Mouse (Mus musculus): ENCODE data around the gene Zfp775.
A peak's percentile ranks its signal among the peaks of the same experiment; 100 is the strongest.

Gene Zfp775

GRCm38 (mm10) chr6:48626984-48627383 is 25.1 kb downstream of the Zfp775 start:
- DNase-seq (ENCODE audit: inconsistent age in 2 of 2, low spot score in 1 of 2) = peak; percentile 77 to 88

DNA sequence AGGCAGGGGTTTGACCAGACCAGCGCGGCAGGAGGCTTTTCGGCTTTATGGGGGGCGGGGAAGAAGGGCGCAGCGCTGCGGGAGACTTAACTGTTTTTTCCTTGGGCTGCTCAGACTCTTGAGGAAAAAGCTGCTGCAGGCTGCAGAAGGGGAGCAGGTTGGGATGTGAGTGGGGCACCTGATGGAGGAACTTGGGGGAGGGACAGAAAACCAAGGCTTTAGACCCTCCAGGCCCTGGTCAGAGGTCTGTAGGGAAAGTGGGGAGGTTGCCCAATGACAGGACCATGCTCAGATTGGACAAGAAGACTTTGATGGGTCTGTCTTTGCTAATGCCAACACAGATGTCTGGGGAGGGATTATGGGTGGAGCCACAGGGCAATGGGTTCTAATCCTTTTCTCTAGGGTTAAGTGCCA is 25.7 kb downstream of the Zfp775 start:
- DNase-seq (ENCODE audit: inconsistent age in 2 of 2, low spot score in 1 of 2) = peak in 1 of 2 experiments; percentile 73

DNA sequence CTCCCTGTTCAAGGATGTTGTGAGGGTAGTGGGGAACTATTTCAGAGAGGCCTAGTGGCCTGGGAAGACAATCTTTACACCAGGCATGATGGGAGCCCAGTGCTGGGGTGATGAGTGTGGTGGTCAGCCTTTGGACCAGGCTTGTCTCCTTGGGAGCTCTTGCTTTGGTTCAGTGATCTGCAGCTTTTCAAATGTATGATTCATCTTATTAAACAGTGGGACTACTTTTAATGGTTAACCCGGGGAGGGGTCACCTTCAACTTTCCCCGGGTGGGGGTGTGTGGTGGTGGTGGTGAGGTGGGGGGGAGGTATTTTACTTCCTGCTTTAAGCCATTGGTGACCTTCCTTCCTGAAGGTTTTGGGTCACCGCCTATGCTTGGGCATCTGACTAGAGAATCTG is 26.5 kb downstream of the Zfp775 start:
- peak in 1 of 2 experiments; percentile 61 for DNase-seq (ENCODE audit: inconsistent age in 2 of 2, low spot score in 1 of 2)

GRCm38 (mm10) chr6:48628808-48629660 is 27.2 kb downstream of the Zfp775 start:
- DNase-seq (ENCODE audit: inconsistent age in 2 of 2, low spot score in 1 of 2) = peak in 1 of 2 experiments; percentile 68

GRCm38 (mm10) chr6:48629661-48630034 is 27.8 kb downstream of the Zfp775 start:
- no peak for DNase-seq (ENCODE audit: inconsistent age in 2 of 2, low spot score in 1 of 2)

DNA sequence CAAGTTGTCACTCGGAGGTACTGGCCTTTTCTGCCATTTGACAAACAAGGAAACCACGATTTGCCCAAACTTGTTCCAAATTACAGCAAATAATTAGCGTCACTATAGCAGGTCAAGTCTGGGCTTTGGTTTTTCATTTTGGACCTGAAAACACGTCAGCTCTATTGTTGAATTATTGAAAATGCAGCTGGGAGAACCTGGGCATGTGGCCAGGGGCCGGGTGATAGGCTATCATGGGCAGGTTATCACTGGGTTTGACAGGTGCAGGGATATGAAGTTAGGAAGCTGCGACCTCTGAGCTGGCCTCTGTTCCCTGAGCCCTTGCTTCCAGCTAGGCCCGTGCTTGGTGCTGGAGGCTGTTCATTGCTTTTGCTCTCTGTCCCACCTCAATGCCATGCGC is 29.0 kb downstream of the Zfp775 start:
- DNase-seq (ENCODE audit: inconsistent age in 2 of 2, low spot score in 1 of 2) = peak in 1 of 2 experiments; percentile 38

DNA sequence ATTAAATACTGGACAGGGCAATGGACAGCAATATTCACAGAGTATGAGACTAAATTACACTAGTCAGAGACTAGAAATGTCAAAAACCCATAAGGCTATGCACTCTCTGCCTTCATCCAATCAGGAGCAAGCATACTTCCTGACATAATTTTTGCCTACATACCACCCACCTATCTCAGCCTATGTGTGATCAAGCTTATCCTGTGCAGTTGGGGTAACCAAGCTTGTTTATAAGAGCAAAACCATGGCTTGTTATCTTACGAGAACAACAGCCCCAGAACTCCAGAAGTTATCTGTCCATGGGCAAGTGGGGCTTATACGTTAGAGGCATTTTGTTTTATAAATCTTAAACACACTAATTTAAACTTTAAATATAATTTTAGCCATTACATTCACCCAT is 33.2 kb downstream of the Zfp775 start:
- no peak for DNase-seq (ENCODE audit: inconsistent age in 2 of 2, low spot score in 1 of 2)

- DNase-seq (ENCODE audit: inconsistent age in 2 of 2, low spot score in 1 of 2) = peak in 1 of 2 experiments; percentile 3
These were observed 34.7 kb downstream of the Zfp775 start for GRCm38 (mm10) chr6:48636515-48636914.

DNA sequence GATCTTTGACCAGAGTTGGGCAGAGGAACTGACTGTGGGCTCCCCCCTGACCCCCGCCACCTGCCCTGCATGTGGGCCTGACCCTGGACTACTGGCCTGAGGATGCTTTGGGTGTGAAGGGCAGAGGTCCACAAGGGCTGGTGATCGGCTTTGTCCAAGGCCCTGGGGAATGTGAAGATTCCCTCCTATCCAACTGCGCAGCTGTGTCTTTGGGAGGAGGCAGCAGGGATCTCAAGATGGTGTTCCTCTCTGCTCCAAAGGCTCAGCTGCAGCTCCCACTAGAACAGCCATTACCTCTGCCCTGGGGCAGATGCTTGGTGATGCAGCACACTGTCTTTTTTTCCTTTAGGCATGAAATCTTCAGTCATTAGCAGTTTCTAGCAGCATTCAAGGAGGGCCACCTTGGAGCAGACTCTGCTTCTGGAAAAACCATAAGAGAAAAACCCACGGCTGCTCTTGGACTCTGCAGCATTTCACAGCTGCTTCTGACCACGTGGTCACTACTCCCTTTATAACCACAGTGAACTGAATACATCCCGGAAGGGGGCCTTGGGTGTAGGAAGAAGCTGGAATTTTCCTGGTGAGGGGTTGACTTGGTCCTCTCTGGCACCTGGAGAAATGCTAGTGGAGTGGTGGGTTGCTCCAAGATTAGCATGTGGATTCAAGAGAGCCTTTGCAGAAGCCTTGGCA is 36.1 kb downstream of the Zfp775 start:
- peak in 1 of 2 experiments; percentile 3 for DNase-seq (ENCODE audit: inconsistent age in 2 of 2, low spot score in 1 of 2)

GRCm38 (mm10) chr6:48638553-48638952 is 36.7 kb downstream of the Zfp775 start:
- no peak for DNase-seq (ENCODE audit: inconsistent age in 2 of 2, low spot score in 1 of 2)

GRCm38 (mm10) chr6:48641391-48641790 is 39.5 kb downstream of the Zfp775 start:
- DNase-seq (ENCODE audit: inconsistent age in 2 of 2, low spot score in 1 of 2) = no peak

GRCm38 (mm10) chr6:48642764-48643292 is 41.0 kb downstream of the Zfp775 start:
- peak in 1 of 2 experiments; percentile 86 for DNase-seq (ENCODE audit: inconsistent age in 2 of 2, low spot score in 1 of 2)

DNA sequence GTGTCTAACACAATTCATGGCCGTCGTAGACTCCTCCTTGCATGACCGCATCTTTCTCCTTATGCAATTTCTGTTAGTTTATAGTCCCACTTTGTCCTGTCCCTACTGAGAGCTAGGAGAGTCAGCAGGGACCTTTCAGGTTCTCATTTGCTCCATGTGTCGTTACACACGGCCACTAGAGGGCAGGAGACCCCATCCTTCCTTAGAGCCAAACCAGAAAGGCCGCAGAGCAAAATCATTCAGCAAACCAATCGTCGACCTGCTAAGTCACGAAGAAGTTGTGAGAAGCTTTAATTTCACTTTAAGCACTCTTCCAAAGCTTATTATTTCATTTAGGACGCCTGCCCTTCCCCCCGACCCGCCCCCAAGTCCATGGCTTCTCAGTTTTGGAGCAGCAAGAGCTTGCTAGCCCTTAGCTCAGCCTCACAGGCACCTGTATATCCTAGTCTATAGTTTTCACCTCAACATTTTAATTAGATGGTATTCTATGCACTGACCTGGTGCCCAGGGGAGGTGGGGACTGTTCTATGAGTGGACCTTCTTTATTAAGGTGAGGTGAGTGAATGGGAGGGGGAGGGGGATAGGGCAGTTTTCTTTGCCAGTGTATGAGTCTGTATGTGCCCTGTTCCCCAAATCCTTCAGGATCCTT is 43.9 kb downstream of the Zfp775 start:
- DNase-seq (ENCODE audit: inconsistent age in 2 of 2, low spot score in 1 of 2) = peak; percentile 74 to 89

DNA sequence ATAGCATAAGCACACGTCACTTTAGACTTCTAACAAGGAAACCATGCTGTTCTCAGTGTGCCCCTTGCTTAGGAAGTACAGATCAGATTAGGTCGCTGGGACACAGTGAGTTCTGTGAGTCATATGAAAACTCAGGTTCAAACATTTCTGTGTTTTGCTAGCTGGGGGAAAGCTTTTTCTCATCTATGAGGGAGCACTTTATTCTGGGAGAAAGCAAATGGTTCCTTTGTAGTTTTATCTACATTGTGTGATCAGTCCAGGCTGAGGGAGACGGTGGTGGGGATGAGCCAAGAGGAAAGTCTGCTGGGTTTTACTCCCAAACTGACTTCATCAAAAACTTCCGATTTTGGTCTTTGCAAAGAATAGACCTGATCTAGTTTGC is 44.4 kb downstream of the Zfp775 start:
- DNase-seq (ENCODE audit: inconsistent age in 2 of 2, low spot score in 1 of 2) = no peak

- peak; percentile 59 to 76 for DNase-seq (ENCODE audit: inconsistent age in 2 of 2, low spot score in 1 of 2)
These were observed 45.1 kb downstream of the Zfp775 start, which contains the start of gene Gimap8 for GRCm38 (mm10) chr6:48646995-48647394. Gene Gimap8, plus strand, starts transcription at chr6:48647234.

DNA sequence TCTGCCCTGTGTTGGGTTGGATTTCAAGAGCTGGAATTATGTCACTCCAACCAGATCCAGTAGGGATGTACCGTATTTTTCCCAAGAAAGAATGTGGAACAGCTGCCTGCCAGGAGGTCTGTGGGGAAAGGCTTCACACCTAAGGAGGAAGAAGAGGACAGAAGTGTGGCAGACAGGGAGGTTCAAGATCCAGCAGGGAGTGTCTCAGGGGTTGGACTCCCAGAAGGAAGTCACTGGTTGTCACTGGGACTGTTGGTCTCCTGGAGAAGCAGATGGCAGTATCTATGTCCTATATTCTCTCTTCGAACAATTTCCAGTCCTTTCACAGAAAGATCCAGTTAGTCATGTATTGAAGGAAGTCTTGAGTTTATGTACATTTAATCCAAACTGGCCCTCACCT is 45.7 kb downstream of the Zfp775 start:
- peak in 1 of 2 experiments; percentile 47 for DNase-seq (ENCODE audit: inconsistent age in 2 of 2, low spot score in 1 of 2)

DNA sequence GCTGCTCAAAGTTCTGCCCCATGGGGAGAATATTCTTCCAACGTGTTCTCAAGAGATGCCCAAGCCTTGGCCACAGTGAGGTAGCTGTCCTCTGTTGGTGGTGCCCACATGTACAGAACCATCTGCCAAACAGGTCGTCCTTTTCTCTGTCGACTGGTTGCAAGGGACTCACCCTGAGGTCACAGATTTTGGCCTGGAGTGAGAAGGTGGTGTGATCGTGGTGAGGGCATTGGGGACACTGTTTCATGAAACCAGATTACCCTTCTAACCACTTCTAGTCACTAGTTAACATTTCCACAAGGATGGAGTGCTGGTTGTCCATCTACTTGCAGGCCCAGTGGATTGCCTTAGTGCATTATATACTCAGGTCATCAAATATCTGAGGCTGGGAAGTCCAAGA is 46.9 kb downstream of the Zfp775 start:
- DNase-seq (ENCODE audit: inconsistent age in 2 of 2, low spot score in 1 of 2) = no peak

DNA sequence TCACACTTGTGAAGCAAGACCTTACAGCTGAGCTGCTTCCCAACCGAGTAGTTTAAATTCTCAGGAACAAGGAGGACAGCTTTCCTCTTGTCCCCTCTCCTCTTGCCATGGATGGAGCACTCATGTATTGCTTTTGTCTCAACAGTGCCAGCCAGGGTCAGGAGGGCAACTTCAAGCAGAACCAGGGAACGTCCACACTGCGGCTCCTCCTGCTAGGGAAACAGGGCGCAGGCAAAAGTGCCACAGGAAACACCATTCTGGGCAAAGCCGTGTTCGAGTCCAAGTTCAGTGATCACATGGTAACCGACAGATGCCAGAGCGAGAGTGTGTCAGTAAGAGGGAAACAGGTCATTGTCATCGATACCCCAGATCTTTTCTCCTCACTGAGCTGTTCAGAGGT is 48.2 kb downstream of the Zfp775 start:
- no peak for DNase-seq (ENCODE audit: inconsistent age in 2 of 2, low spot score in 1 of 2)

DNA sequence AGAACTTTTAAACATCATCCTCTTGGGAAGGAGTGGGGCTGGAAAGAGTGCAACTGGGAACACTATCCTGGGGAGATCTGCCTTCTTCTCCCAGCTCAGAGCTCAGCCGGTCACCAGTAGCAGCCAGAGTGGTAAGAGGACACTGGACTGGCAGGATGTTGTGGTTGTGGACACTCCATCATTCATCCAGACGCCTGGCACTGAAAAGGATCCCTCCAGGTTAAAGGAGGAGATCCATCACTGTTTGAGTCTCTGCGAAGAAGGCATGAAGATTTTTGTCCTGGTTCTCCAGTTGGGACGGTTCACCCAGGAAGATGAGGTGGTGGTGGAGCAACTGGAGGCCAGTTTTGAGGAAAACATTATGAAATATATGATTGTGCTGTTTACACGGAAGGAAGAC is 56.9 kb downstream of the Zfp775 start:
- DNase-seq (ENCODE audit: inconsistent age in 2 of 2, low spot score in 1 of 2) = no peak

DNA sequence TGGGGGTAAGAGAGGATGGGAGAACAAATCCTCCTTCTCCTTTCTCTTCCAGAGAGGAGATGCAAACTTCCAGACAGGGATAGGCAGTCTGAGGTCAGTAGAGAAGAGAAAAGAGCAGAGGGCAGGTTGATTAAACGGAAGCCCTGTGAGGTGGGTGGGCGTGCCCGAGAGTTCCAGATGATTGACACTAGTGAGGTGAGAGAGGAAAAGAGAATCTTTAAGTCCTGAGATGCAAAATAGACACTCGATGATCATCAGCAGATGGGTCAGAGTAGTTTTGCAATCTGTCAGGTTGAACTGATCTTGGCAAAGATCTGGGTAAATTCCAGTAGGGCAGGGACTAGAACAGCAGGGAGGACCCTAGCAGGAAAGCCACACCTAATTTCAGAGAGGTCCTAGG is 62.9 kb downstream of the Zfp775 start:
- no peak for DNase-seq (ENCODE audit: inconsistent age in 2 of 2, low spot score in 1 of 2)

- DNase-seq (ENCODE audit: inconsistent age in 2 of 2, low spot score in 1 of 2) = no peak
These were observed 63.6 kb downstream of the Zfp775 start for GRCm38 (mm10) chr6:48665471-48665870.

Measured in adrenal gland, adult (tissue).